Mouse (Mus musculus): ENCODE data around the gene Med12l. TPM values are rescaled to one million over a fixed set of nuclear protein-coding genes. Genes with fewer than 3 reads are reported as not detected.
"Not testable (repeated sequence)": the region's sequence is repeated elsewhere in the genome, so short reads cannot be mapped to it uniquely, and the experiment has no call there.

Med12l gene
- total RNA-seq, 2 experiments from 2014 or later: 32.4 to 33.0 TPM

- intact Hi-C loops (cut with DNase I): loop anchor here (5.0 kb wide), 1 partner anchor 1034 kb away; no protein-coding TSS in a partner anchor
- DNase-seq (ENCODE audit: low spot score in 2 of 2): no peak
Measured at GRCm38 (mm10) chr3:59078585-59078984, 73.0 kb downstream of the Med12l start.

- intact Hi-C loops (cut with DNase I): loop anchor here (5.0 kb wide), 1 partner anchor 1033 kb away; no protein-coding TSS in a partner anchor
- DNase-seq (ENCODE audit: low spot score in 2 of 2): peak; percentile 45 to 55
Measured at GRCm38 (mm10) chr3:59079327-59079726, 73.7 kb downstream of the Med12l start.

GRCm38 (mm10) chr3:59080293-59080916 is 74.8 kb downstream of the Med12l start:
- intact Hi-C loops (cut with DNase I): no loop called here
- DNase-seq (ENCODE audit: low spot score in 2 of 2): no peak

GRCm38 (mm10) chr3:59080919-59081318 is 75.3 kb downstream of the Med12l start:
- intact Hi-C loops (cut with DNase I): no loop called here
- DNase-seq (ENCODE audit: low spot score in 2 of 2): no peak

GRCm38 (mm10) chr3:59092702-59093101 is 87.1 kb downstream of the Med12l start:
- intact Hi-C loops (cut with DNase I): no loop called here
- DNase-seq (ENCODE audit: low spot score in 2 of 2): no peak

GRCm38 (mm10) chr3:59097421-59097820 is 91.8 kb downstream of the Med12l start:
- intact Hi-C loops (cut with DNase I): no loop called here

GRCm38 (mm10) chr3:59098540-59098939 is 92.9 kb downstream of the Med12l start:
- DNase-seq (ENCODE audit: low spot score in 2 of 2): no peak
- intact Hi-C loops (cut with DNase I): no loop called here

More at GRCm38 (mm10) chr3:59097421-59097820, 91.8 kb downstream of the Med12l start:
- DNase-seq (ENCODE audit: low spot score in 2 of 2): no peak

GRCm38 (mm10) chr3:59101218-59101986 is 95.8 kb downstream of the Med12l start, which contains the start of gene Gpr171:
Gene Gpr171, minus strand, starts transcription at chr3:59101821.
- no peak for DNase-seq (ENCODE audit: low spot score in 2 of 2)
- intact Hi-C loops (cut with DNase I): no loop called here

- DNase-seq (ENCODE audit: low spot score in 2 of 2): no peak
- intact Hi-C loops (cut with DNase I): no loop called here
Measured at GRCm38 (mm10) chr3:59102146-59102545, 96.5 kb downstream of the Med12l start.

GRCm38 (mm10) chr3:59104462-59104861 is 98.8 kb downstream of the Med12l start:
- DNase-seq (ENCODE audit: low spot score in 2 of 2): no peak
- intact Hi-C loops (cut with DNase I): no loop called here

- no peak for DNase-seq (ENCODE audit: low spot score in 2 of 2)
- intact Hi-C loops (cut with DNase I): no loop called here
Measured at GRCm38 (mm10) chr3:59107439-59107838, 101.8 kb downstream of the Med12l start.

GRCm38 (mm10) chr3:59109834-59110233 is 104.2 kb downstream of the Med12l start:
- intact Hi-C loops (cut with DNase I); DNase-seq (ENCODE audit: low spot score in 2 of 2): not testable (repeated sequence)

GRCm38 (mm10) chr3:59111944-59112343 is 106.3 kb downstream of the Med12l start:
- intact Hi-C loops (cut with DNase I): no loop called here
- DNase-seq (ENCODE audit: low spot score in 2 of 2): no peak

- DNase-seq (ENCODE audit: low spot score in 2 of 2); intact Hi-C loops (cut with DNase I): not testable (repeated sequence)
Measured at GRCm38 (mm10) chr3:59113291-59113690, 107.7 kb downstream of the Med12l start.

GRCm38 (mm10) chr3:59113973-59114517 is 108.4 kb downstream of the Med12l start:
- intact Hi-C loops (cut with DNase I): no loop called here

GRCm38 (mm10) chr3:59121067-59121730 is 115.6 kb downstream of the Med12l start:
- DNase-seq (ENCODE audit: low spot score in 2 of 2): peak; percentile 22 to 23

More at GRCm38 (mm10) chr3:59113973-59114517, 108.4 kb downstream of the Med12l start:
- no peak for DNase-seq (ENCODE audit: low spot score in 2 of 2)

GRCm38 (mm10) chr3:59121780-59122449 is 116.3 kb downstream of the Med12l start:
- DNase-seq (ENCODE audit: low spot score in 2 of 2): no peak
- intact Hi-C loops (cut with DNase I): loop anchor here (5.0 to 10.0 kb wide), 2 partner anchors 50 to 633 kb away; no protein-coding TSS in a partner anchor

More at GRCm38 (mm10) chr3:59121067-59121730, 115.6 kb downstream of the Med12l start:
- intact Hi-C loops (cut with DNase I): loop anchor here (5.0 to 10.0 kb wide), 2 partner anchors 51 to 634 kb away; no protein-coding TSS in a partner anchor

- DNase-seq (ENCODE audit: low spot score in 2 of 2): no peak
- intact Hi-C loops (cut with DNase I): loop anchor here (10.0 kb wide), 1 partner anchor 630 kb away; no protein-coding TSS in a partner anchor
Measured at GRCm38 (mm10) chr3:59125022-59125421, 119.4 kb downstream of the Med12l start.

All from left cerebral cortex, postnatal 14 days (tissue).